Mouse (Mus musculus): ENCODE results near the gene Pbx2. TPM values are rescaled to one million over a fixed set of nuclear protein-coding genes. Genes with fewer than 3 reads are reported as not detected.

Gene Pbx2
- total RNA-seq, 2 experiments from 2014 or later = 34.6 to 39.5 TPM

- no peak for DNase-seq
Measured at GRCm38 (mm10) chr17:34630761-34631301, 39.8 kb downstream of the Pbx2 start.

GRCm38 (mm10) chr17:34631647-34632046 is 40.6 kb downstream of the Pbx2 start:
- DNase-seq = no peak

- DNase-seq = peak; percentile 74
Measured at GRCm38 (mm10) chr17:34632261-34632691, 41.2 kb downstream of the Pbx2 start.

GRCm38 (mm10) chr17:34635671-34636070 is 44.6 kb downstream of the Pbx2 start:
- DNase-seq = no peak

GRCm38 (mm10) chr17:34637459-34637858 is 46.4 kb downstream of the Pbx2 start:
- DNase-seq = no peak

- DNase-seq = no peak
Measured at GRCm38 (mm10) chr17:34639461-34640255, 48.6 kb downstream of the Pbx2 start.

GRCm38 (mm10) chr17:34640778-34641601 is 49.9 kb downstream of the Pbx2 start:
- peak; percentile 62 for DNase-seq

GRCm38 (mm10) chr17:34641945-34642344 is 50.9 kb downstream of the Pbx2 start:
- DNase-seq = no peak

- no peak for DNase-seq
Measured at GRCm38 (mm10) chr17:34643379-34643778, 52.3 kb downstream of the Pbx2 start.

- DNase-seq = no peak
Measured at GRCm38 (mm10) chr17:34643944-34644343, 52.9 kb downstream of the Pbx2 start.

GRCm38 (mm10) chr17:34644608-34645007 is 53.5 kb downstream of the Pbx2 start, which contains the start of gene Fkbpl:
Gene Fkbpl, plus strand, starts transcription at chr17:34644764.
- DNase-seq = peak; percentile 97

- DNase-seq = no peak
Measured at GRCm38 (mm10) chr17:34645256-34645829, 54.3 kb downstream of the Pbx2 start.

- DNase-seq = no peak
Measured at GRCm38 (mm10) chr17:34645831-34646511, 54.9 kb downstream of the Pbx2 start.

Other genes with a start within 250 kb of the Pbx2 start
- gene Btnl2, start 236.4 kb upstream of the Pbx2 start, total RNA-seq (2021) = under 1 TPM; 0.09 to 0.31 TPM
- not detected for gene Btnl1, start 214.1 kb upstream of the Pbx2 start, total RNA-seq (2021)
- not detected for gene BC051142, start 192.4 kb upstream of the Pbx2 start, total RNA-seq (2021)
- not detected for gene Btnl4, start 113.9 kb upstream of the Pbx2 start, total RNA-seq (2021)
- gene Btnl6, start 73.9 kb upstream of the Pbx2 start, total RNA-seq (2021) = not detected
- 10 to 100 TPM; 29.2 to 39.3 TPM for gene Notch4, start 27.0 kb upstream of the Pbx2 start, total RNA-seq (2021)
- 1 to 10 TPM; 3.9 to 4.4 TPM for gene Gpsm3, start 1.5 kb upstream of the Pbx2 start, total RNA-seq (2021)
- 1 to 10 TPM; 1.6 TPM for gene Ager, start 6.6 kb downstream of the Pbx2 start, total RNA-seq (2021)
- 10 to 100 TPM; 40.6 to 40.8 TPM for gene Rnf5, start 12.4 kb downstream of the Pbx2 start, total RNA-seq (2021)
- 10 to 100 TPM; 59.3 to 62.4 TPM for gene Agpat1, start 13.0 kb downstream of the Pbx2 start, total RNA-seq (2021)
- gene Egfl8, start 24.7 kb downstream of the Pbx2 start, total RNA-seq (2021) = 1 to 10 TPM; 2.5 to 3.4 TPM
- 10 to 100 TPM; 37.8 to 41.8 TPM for gene Ppt2, start 37.2 kb downstream of the Pbx2 start, total RNA-seq (2021)
- under 1 TPM; 0.52 to 0.91 TPM for gene Prrt1, start 38.3 kb downstream of the Pbx2 start, total RNA-seq (2021)
- gene Fkbpl, start 53.5 kb downstream of the Pbx2 start, total RNA-seq (2021) = 1 to 10 TPM; 6.1 to 9.5 TPM
- 10 to 100 TPM; 22.3 to 24.4 TPM for gene Atf6b, start 55.9 kb downstream of the Pbx2 start, total RNA-seq (2021)
- gene Tnxb, start 79.3 kb downstream of the Pbx2 start, total RNA-seq (2021) = 10 to 100 TPM; 47.1 to 54.2 TPM
- 1 to 10 TPM; 5.0 to 5.5 TPM for gene C4b, start 152.6 kb downstream of the Pbx2 start, total RNA-seq (2021)
- not detected for gene Cyp21a1, start 213.3 kb downstream of the Pbx2 start, total RNA-seq (2021)
- gene Stk19, start 245.7 kb downstream of the Pbx2 start, total RNA-seq (2021) = 10 to 100 TPM; 13.6 to 16.2 TPM
- gene Dxo, start 245.8 kb downstream of the Pbx2 start, total RNA-seq (2021) = 10 to 100 TPM; 21.4 to 23.0 TPM

Data from heart, postnatal 4 days (tissue).